Mouse (Mus musculus) thymus, adult 2 months (tissue): ENCODE results near the gene Mark2. TPM values are rescaled to one million over a fixed set of nuclear protein-coding genes. Genes with fewer than 3 reads are reported as not detected.

Experiments
- DNase-seq: peaks from one replicate; pipeline ENCODE4 v3.0.0; 2021
- H3K27ac ChIP-seq: fragments of 200-500 bp; 2 replicates; pipeline ENCODE4 v1.5.1; 2012; ENCODE audit warnings: low read length, control low read depth; ENCODE audit not compliant: control insufficient read depth, insufficient read depth
- H3K27me3 ChIP-seq: fragments of 200-500 bp; 2 replicates; pipeline ENCODE4 v1.6.1; 2012; ENCODE audit warnings: mild to moderate bottlenecking, low read length, moderate library complexity, mixed read lengths; ENCODE audit not compliant: control insufficient read depth, insufficient read depth
- H3K36me3 ChIP-seq: fragments of 200-500 bp; 2 replicates; pipeline ENCODE4 v1.6.1; 2012; ENCODE audit warnings: mild to moderate bottlenecking, low read length, moderate library complexity; ENCODE audit not compliant: control insufficient read depth, insufficient read depth
- H3K4me1 ChIP-seq: fragments of 200-500 bp; replicated peaks from 2 replicates; pipeline ENCODE4 v1.6.1; 2012; ENCODE audit warnings: low read length; ENCODE audit not compliant: control insufficient read depth, insufficient read depth
- H3K4me3 ChIP-seq: fragments of 200-500 bp; 2 replicates; pipeline ENCODE4 v1.5.1; 2012; ENCODE audit warnings: mild to moderate bottlenecking, low read length, control low read depth, moderate library complexity; ENCODE audit not compliant: control insufficient read depth, insufficient read depth
- CTCF ChIP-seq: fragments of 200-500 bp; IDR thresholded peaks from 2 replicates; pipeline ENCODE4 v1.5.1; 2012; ENCODE audit warnings: mild to moderate bottlenecking, control low read depth, low read length, moderate library complexity, borderline replicate concordance; ENCODE audit not compliant: control insufficient read depth, poor library complexity, insufficient read depth; ENCODE audit errors: extremely low read depth
- POLR2A ChIP-seq: fragments of 200-500 bp; IDR thresholded peaks from 2 replicates; pipeline ENCODE4 v1.6.1; 2012; ENCODE audit warnings: mild to moderate bottlenecking, low read length, control low read depth, moderate library complexity; ENCODE audit not compliant: control insufficient read depth, poor library complexity, insufficient read depth; ENCODE audit errors: extremely low read depth
- WGBS: fragments of 180-500 bp; shearing (Covaris S2); methylation state at CpG from one replicate; pipeline ENCODE4 v1.1.7; 2018; 5-methylcytosine and 5-hydroxymethylcytosine counted together
- polyA plus RNA-seq: library from polyadenylated mRNA; depleted of rRNA; stranded (reverse); fragments of >200 nt; gene quantifications from 2 replicates; pipeline ENCODE4 v1.2.3, GENCODE M21; 2012

The Mark2 gene
- polyA plus RNA-seq, 1 experiment = 189 TPM

DNA sequence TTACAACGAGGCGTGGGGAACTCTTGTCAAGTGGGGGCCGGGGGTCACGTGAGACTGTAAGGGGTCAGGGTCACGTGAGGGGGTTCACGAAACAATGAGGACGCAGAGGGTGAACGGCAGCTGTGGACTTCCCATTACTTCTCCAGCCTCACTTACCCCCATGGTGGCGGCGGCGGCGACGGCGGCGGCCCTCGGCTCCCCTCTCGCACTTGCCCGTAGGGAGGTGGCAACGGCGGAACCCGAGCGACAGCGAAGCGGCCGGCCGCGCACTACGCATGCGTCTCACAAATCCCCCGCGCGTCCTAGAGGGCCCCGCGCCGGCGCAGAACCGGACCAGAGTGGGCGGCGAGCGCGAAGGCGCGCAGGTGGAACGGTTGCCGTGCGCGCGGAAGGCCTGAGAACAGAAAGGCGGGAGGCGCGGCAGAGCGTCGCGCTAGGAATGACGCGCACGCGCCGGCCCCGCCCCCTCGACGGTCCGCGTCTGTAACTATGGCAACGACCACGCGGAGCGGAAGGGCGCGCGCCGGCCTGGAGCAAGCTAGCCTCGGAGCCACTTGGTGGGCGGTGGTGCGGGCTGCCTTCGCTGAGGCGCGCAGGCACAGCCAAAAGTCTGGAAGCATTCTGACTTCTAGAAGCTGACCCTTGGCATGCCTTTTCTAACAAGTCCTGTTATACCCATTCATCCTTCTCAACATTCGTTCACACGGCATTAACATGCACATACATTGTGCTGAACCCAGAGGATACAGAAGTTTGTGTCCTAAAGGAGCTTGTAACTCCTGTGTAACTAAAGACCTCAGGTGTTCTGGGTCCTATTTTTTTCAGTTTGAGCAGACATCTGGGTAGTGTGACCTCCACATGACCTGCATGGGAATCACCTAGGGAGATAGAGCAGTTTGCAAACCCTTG is 100.6 kb downstream of the Mark2 start, which contains the start of gene Naa40:
Naa40 (minus strand) TSS at position 402 of the 909 bp plus-strand sequence.
- peaks cover 8% of the 10 kb centered on the region for H3K4me1 ChIP-seq
- under 1% methylated on average over 80 of the region's 80 CpGs for WGBS

DNA sequence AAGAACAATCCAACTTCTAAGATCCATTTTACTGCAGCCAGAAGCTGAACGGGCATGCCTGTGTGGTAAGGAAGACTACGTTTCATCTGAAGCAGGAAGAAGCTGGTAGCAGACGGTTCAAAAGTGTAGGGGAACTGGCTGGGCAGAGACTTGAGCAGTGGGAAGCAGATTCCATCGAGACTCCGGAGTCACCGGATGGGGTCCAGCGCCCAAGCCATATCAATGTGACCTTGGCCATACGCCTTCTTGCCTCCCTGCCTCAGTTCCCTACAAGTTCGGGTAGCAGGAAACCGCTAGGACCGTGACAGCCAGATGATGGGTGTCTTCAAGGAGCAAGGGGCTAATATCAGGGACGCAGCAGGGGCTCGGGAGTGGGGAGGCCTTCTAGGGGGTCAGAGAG is 101.4 kb downstream of the Mark2 start:
- Histone ChIP-seq H3K4me3 (peak overlapping the region; percentile 75), H3K27ac (peak overlapping the region; percentile 13; the same call in 1 of the 2 replicates), H3K4me1 (peaks cover 8% of the 10 kb centered on the region), H3K27me3 (no peaks in the 10 kb centered on the region), H3K36me3 (no peaks in the 10 kb centered on the region)
- TF ChIP-seq POLR2A (no peak), CTCF (no peak)
- no peak for DNase-seq
- WGBS = 2% methylated on average over 13 of the region's 13 CpGs

More for the DNA sequence above, 100.6 kb downstream of the Mark2 start, which contains the start of gene Naa40:
- peak; percentile 40; the same call in 1 of the 2 replicates for TF ChIP-seq CTCF
- peak; percentile 72 for TF ChIP-seq POLR2A
- H3K4me3 ChIP-seq = peak within 1 kb of the TSS; percentile 75
- H3K27ac ChIP-seq = peak within 1 kb of the TSS; percentile 13
- no peaks in the 10 kb centered on the region for H3K27me3 ChIP-seq
- DNase-seq = peak; percentile 91
- H3K36me3 ChIP-seq = no peaks in the 10 kb centered on the region

DNA sequence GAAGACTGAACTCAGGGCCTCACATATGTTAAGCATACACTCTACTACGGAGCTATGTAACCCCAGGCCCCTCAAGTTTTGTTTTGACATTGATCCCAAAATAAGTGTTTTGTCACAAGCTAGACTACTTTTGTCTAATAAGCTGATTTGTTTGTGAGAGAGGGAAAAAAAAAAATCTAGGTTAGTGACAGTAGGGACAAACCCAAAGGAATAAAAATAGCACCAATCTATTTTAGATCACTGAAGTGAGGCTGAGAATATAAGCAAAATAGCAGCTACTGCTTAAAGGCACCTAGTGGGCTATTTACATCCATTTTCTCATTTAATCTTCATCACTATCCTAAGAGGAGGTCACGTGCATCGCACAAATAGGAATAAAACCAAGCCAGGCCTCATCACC is 102.1 kb downstream of the Mark2 start:
- Histone ChIP-seq H3K27ac (no peak overlapping the region), H3K36me3 (no peaks in the 10 kb centered on the region), H3K27me3 (no peaks in the 10 kb centered on the region), H3K4me1 (peaks cover 8% of the 10 kb centered on the region), H3K4me3 (no peak overlapping the region)
- DNase-seq = no peak
- WGBS = 88% methylated on average over 3 of the region's 3 CpGs
- TF ChIP-seq POLR2A (no peak), CTCF (no peak)

DNA sequence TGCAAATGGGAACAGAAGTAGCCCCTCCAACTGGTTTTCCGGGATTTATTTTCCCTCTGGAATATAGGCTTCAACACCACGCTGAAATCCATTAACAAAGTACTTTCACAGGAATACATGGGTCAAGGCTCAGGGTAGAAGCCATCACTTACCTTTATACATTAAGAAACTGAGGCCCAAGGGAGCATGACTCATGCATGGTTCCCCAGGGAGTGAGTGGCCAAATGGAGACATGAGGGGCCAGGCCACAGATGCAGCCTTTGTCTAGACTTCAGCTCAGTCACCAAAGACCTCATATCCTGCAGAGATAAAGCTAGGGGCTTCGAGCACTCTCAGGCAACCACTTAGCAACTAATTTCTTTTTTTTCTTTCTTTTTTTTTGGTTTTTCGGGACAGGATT is 104.9 kb downstream of the Mark2 start:
- TF ChIP-seq POLR2A = no peak
- no peak for TF ChIP-seq CTCF
- Histone ChIP-seq H3K36me3 (peaks cover 13% of the 10 kb centered on the region), H3K27ac (no peak overlapping the region), H3K27me3 (no peaks in the 10 kb centered on the region), H3K4me3 (no peak overlapping the region), H3K4me1 (peaks cover 8% of the 10 kb centered on the region)
- no peak for DNase-seq
- 92% methylated on average over 4 of the region's 4 CpGs for WGBS

DNA sequence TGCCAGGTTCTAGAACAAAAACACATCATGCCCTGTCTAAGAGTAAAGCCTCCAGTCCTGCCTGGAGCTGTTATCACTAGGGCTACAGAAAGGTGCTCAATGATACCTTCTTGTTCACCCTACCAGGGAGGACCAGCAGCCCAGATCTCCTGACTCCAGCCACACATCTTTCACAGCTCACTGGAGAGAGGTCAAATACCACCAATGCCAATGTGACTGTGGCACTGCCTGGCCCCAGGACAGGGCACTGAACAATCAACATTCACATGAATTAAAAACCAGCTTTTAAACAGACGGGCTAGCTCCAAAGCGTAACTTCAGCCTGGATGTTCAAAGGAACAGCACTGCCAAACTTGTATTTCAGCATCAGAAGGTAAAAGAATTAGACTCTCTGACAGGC is 105.6 kb downstream of the Mark2 start:
- Histone ChIP-seq H3K27me3 (no peaks in the 10 kb centered on the region), H3K4me3 (no peak overlapping the region), H3K4me1 (peaks cover 8% of the 10 kb centered on the region), H3K27ac (no peak overlapping the region), H3K36me3 (peaks cover 18% of the 10 kb centered on the region)
- TF ChIP-seq POLR2A (no peak), CTCF (no peak)
- 96% methylated on average over 2 of the region's 2 CpGs for WGBS
- DNase-seq = no peak

DNA sequence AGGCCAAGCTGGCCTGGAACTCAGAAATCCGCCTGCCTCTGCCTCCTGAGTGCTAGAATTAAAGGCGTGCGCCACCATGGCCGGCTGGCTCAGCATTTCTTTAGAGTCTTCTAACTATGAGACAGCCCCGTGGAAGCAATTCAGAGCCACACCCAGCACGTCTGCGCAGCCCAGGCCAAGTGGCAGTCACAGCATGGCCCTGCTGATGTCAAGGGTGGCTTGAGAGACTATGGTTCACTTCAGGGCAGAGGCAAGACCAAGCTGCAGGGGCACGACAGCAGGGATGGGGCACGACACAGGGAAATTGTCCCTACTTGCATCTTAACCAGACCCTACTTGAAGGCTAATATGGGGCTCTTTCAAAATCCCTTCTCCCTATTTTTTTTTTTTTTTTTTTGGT is 106.2 kb downstream of the Mark2 start:
- 95% methylated on average over 9 of the region's 9 CpGs for WGBS

More for the DNA sequence above, 106.2 kb downstream of the Mark2 start:
- TF ChIP-seq POLR2A = no peak
- TF ChIP-seq CTCF = no peak
- no peak for DNase-seq
- H3K27ac ChIP-seq = no peak overlapping the region
- H3K36me3 ChIP-seq = peaks cover 18% of the 10 kb centered on the region
- no peak overlapping the region for H3K4me3 ChIP-seq
- no peaks in the 10 kb centered on the region for H3K27me3 ChIP-seq
- H3K4me1 ChIP-seq = peaks cover 8% of the 10 kb centered on the region
